Mouse (Mus musculus): ENCODE results near the gene Rnf130. TPM values are rescaled to one million over a fixed set of nuclear protein-coding genes. Genes with fewer than 3 reads are reported as not detected.

Rnf130 gene
- polyA plus RNA-seq, 1 experiment from 2014 or later: 84.2 TPM

- Histone ChIP-seq H3K9me3 (replicated peaks) (no peaks in the 10 kb centered on the region), H3K4me3 (no peak overlapping the region), H3K4me2 (replicated peaks) (no peak overlapping the region), H3K36me3 (peaks cover 96% of the 10 kb centered on the region), H3K27me3 (no peaks in the 10 kb centered on the region), H3K27ac (no peak overlapping the region), H3K9ac (no peak overlapping the region), H3K4me1 (0 out of 2 replicates have a peak, but pooled peaks cover 3% of the 10 kb centered on the region)
- ATAC-seq (ENCODE audit: low FRiP score): no peak
- WGBS: 63% methylated on average over 9 of the region's 9 CpGs
These were observed 129.0 kb downstream of the Rnf130 start for GRCm38 (mm10) chr11:50154166-50154565.

MicroRNAs within 50 kb of the gene (microRNA counts, 519-probe panel; counts per million panel counts)
- microRNA mmu-miR-340-3p (2,856 counts per million, percentile 68 among the panel's probes with 10 or more counts), microRNA mmu-miR-340-5p (4,874 counts per million, percentile 90 among the panel's probes with 10 or more counts)

Small RNAs within 50 kb of the gene (microRNA-seq; reads per million reads assigned to microRNA genes)
- gene Mir340: 746 reads per million, percentile 71 among the genes with 10 or more reads in this experiment

Other genes with a start within 250 kb of the Rnf130 start
- 20.2 and 22.5 TPM in 2 replicates for gene Gfpt2, start 231.2 kb upstream of the Rnf130 start, polyA plus RNA-seq (2016; fragmentation: Nextera tagmentation; extraction: Ambion mirVana)
- 54.4 and 62.3 TPM in 2 replicates for gene Mapk9, start 178.6 kb upstream of the Rnf130 start, polyA plus RNA-seq (2016; fragmentation: Nextera tagmentation; extraction: Ambion mirVana)
- 5.3 and 6.7 TPM in 2 replicates for gene Rasgef1c, start 123.5 kb upstream of the Rnf130 start, polyA plus RNA-seq (2016; fragmentation: Nextera tagmentation; extraction: Ambion mirVana)
- gene Tbc1d9b, start 106.0 kb downstream of the Rnf130 start, polyA plus RNA-seq (2016; fragmentation: Nextera tagmentation; extraction: Ambion mirVana): 46.1 and 51.2 TPM in 2 replicates
- 21.1 and 22.2 TPM in 2 replicates for gene Mrnip, start 149.1 kb downstream of the Rnf130 start, polyA plus RNA-seq (2016; fragmentation: Nextera tagmentation; extraction: Ambion mirVana)
- 231 and 234 TPM in 2 replicates for gene Sqstm1, start 185.5 kb downstream of the Rnf130 start, polyA plus RNA-seq (2016; fragmentation: Nextera tagmentation; extraction: Ambion mirVana)
- 45.1 and 52.8 TPM in 2 replicates for gene Mgat4b, start 185.5 kb downstream of the Rnf130 start, polyA plus RNA-seq (2016; fragmentation: Nextera tagmentation; extraction: Ambion mirVana)
- 0.61 and 1.3 TPM in 2 replicates for gene Ltc4s, start 213.3 kb downstream of the Rnf130 start, polyA plus RNA-seq (2016; fragmentation: Nextera tagmentation; extraction: Ambion mirVana)

Data from hindbrain, embryonic 12.5 days (tissue).